Mouse (Mus musculus): ENCODE results near the gene Rad9a.

GRCm38 (mm10) chr19:4217140-4217539 lies 15.7 kb upstream of the Rad9a start:
- TF ChIP-seq CTCF (IDR thresholded peaks at IDR 0.05; ENCODE audit: control insufficient read depth, insufficient read depth, insufficient read length) (no peak), MYOG (IDR thresholded peaks at IDR 0.05; ENCODE audit: control insufficient read depth, extremely low read depth, insufficient read length) (no peak), MAX (IDR thresholded peaks at IDR 0.05) (no peak), MYOD1 (IDR thresholded peaks at IDR 0.05; ENCODE audit: control insufficient read depth, insufficient read length, low read depth) (no peak), USF1 (IDR thresholded peaks at IDR 0.05; ENCODE audit: low read depth) (no peak), CEBPB (IDR thresholded peaks at IDR 0.05; ENCODE audit: low read depth) (no peak)

All from C2C12 (cell line).